Mouse (Mus musculus): Measurements from ENCODE around the gene Pparg.

Gene Pparg

GRCm38 (mm10) chr6:115464661-115465060 lies 103.9 kb downstream of the Pparg start:
- DNase-seq: no peak

- DNase-seq: no peak
These were observed 104.7 kb downstream of the Pparg start for GRCm38 (mm10) chr6:115465463-115465862.

GRCm38 (mm10) chr6:115465876-115466275 lies 105.1 kb downstream of the Pparg start:
- no peak for DNase-seq

- no peak for DNase-seq
These were observed 105.8 kb downstream of the Pparg start for GRCm38 (mm10) chr6:115466601-115467000.

- DNase-seq: no peak
These were observed 109.2 kb downstream of the Pparg start for GRCm38 (mm10) chr6:115469666-115470581.

GRCm38 (mm10) chr6:115471956-115472355 lies 111.2 kb downstream of the Pparg start:
- no peak for DNase-seq

- no peak for DNase-seq
These were observed 116.4 kb downstream of the Pparg start for GRCm38 (mm10) chr6:115477081-115477695.

- DNase-seq: no peak
These were observed 119.2 kb downstream of the Pparg start for GRCm38 (mm10) chr6:115479963-115480321.

GRCm38 (mm10) chr6:115480322-115481017 lies 119.7 kb downstream of the Pparg start:
- DNase-seq: peak; percentile 23

- no peak for DNase-seq
These were observed 120.2 kb downstream of the Pparg start for GRCm38 (mm10) chr6:115481018-115481354.

GRCm38 (mm10) chr6:115481603-115482002 lies 120.9 kb downstream of the Pparg start:
- DNase-seq: no peak

GRCm38 (mm10) chr6:115485635-115486034 lies 124.9 kb downstream of the Pparg start:
- DNase-seq: no peak

GRCm38 (mm10) chr6:115489831-115490230 lies 129.1 kb downstream of the Pparg start:
- DNase-seq: no peak

- no peak for DNase-seq
These were observed 132.3 kb downstream of the Pparg start for GRCm38 (mm10) chr6:115492952-115493613.

GRCm38 (mm10) chr6:115493824-115494223 lies 133.1 kb downstream of the Pparg start:
- no peak for DNase-seq

GRCm38 (mm10) chr6:115499540-115499939 lies 138.8 kb downstream of the Pparg start:
- DNase-seq: peak; percentile 29

GRCm38 (mm10) chr6:115500234-115500633 lies 139.5 kb downstream of the Pparg start:
- no peak for DNase-seq

GRCm38 (mm10) chr6:115501131-115501530 lies 140.4 kb downstream of the Pparg start:
- no peak for DNase-seq

GRCm38 (mm10) chr6:115503038-115503437 lies 142.3 kb downstream of the Pparg start:
- no peak for DNase-seq

- DNase-seq: no peak
These were observed 142.9 kb downstream of the Pparg start for GRCm38 (mm10) chr6:115503549-115504159.

GRCm38 (mm10) chr6:115504160-115504558 lies 143.4 kb downstream of the Pparg start:
- DNase-seq: no peak

- no peak for DNase-seq
These were observed 144.2 kb downstream of the Pparg start for GRCm38 (mm10) chr6:115504915-115505314.

- DNase-seq: no peak
These were observed 145.7 kb downstream of the Pparg start for GRCm38 (mm10) chr6:115506425-115506824.
